Mouse (Mus musculus): ENCODE results near the gene Slc26a3. TPM values are rescaled to one million over a fixed set of nuclear protein-coding genes. Genes with fewer than 3 reads are reported as not detected.
"Not testable (repeated sequence)": the region's sequence is repeated elsewhere in the genome, so short reads cannot be mapped to it uniquely, and the experiment has no call there.

Slc26a3 gene
- polyA plus RNA-seq, 1 experiment from 2014 or later: not detected

DNA sequence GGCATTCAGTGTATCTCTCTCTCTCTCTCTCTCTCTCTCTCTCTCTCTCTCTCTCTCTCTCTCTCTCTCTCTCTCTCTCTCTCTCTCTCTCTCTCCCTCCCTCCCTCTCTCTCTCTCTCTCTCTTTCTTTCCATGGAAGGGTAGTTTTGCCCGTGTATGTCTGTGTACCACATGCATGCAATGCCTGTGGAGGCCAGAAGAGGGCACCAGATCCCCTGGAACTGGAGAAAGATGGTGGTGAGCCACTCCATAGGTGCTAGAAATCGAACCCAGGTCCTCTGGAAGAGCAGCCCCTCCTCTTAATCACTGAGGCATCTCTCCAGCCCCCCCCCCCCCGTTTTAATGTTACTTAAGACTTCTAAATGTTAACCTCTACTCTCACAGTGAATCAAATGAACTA is 69.6 kb downstream of the Slc26a3 start:
- H3K27ac ChIP-seq; H3K36me3 ChIP-seq (ENCODE audit: inconsistent target); H3K79me2 ChIP-seq (ENCODE audit: inconsistent target); H3K4me3 ChIP-seq (ENCODE audit: inconsistent target): not testable (repeated sequence)
- 42% methylated on average over 2 of the region's 3 CpGs for WGBS (ENCODE audit: missing documents)

GRCm38 (mm10) chr12:31461371-31461770 is 70.7 kb downstream of the Slc26a3 start:
- no peak overlapping the region for H3K27ac ChIP-seq
- WGBS (ENCODE audit: missing documents): 92% methylated on average over 9 of the region's 9 CpGs
- no peaks in the 10 kb centered on the region for H3K79me2 ChIP-seq (ENCODE audit: inconsistent target)

GRCm38 (mm10) chr12:31462615-31463014 is 71.9 kb downstream of the Slc26a3 start:
- no peaks in the 10 kb centered on the region for H3K79me2 ChIP-seq (ENCODE audit: inconsistent target)
- H3K27ac ChIP-seq: no peak overlapping the region
- no peak overlapping the region for H3K4me3 ChIP-seq (ENCODE audit: inconsistent target)
- WGBS (ENCODE audit: missing documents): 93% methylated on average over 4 of the region's 4 CpGs
- H3K36me3 ChIP-seq (ENCODE audit: inconsistent target): no peaks in the 10 kb centered on the region

More at GRCm38 (mm10) chr12:31461371-31461770, 70.7 kb downstream of the Slc26a3 start:
- Histone ChIP-seq H3K36me3 (ENCODE audit: inconsistent target) (no peaks in the 10 kb centered on the region), H3K4me3 (ENCODE audit: inconsistent target) (no peak overlapping the region)

DNA sequence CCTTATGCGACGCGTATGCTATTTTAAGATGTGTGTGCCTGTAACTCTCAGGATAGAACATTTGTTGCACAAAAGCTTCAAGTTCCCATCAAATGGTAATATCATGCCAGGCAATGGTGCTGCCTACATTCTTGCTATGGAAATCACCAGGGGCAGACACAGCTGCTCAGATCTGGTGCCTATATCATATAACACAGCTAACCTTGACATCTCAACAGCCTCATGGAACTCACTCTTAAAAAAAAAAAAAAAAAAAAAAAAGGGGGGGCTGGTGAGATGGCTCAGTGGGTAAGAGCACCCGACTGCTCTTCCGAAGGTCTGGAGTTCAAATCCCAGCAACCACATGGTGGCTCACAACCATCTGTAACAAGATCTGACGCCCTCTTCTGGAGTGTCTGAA is 87.5 kb downstream of the Slc26a3 start:
- not testable (repeated sequence) for H3K36me3 ChIP-seq (ENCODE audit: inconsistent target); H3K4me3 ChIP-seq (ENCODE audit: inconsistent target); H3K27ac ChIP-seq; H3K79me2 ChIP-seq (ENCODE audit: inconsistent target)
- WGBS (ENCODE audit: missing documents): 91% methylated on average over 3 of the region's 6 CpGs

GRCm38 (mm10) chr12:31486431-31486830 is 95.8 kb downstream of the Slc26a3 start:
- Histone ChIP-seq H3K4me3 (ENCODE audit: inconsistent target) (no peak overlapping the region), H3K27ac (no peak overlapping the region), H3K79me2 (ENCODE audit: inconsistent target) (no peaks in the 10 kb centered on the region), H3K36me3 (ENCODE audit: inconsistent target) (peaks cover 42% of the 10 kb centered on the region)
- WGBS (ENCODE audit: missing documents): 94% methylated on average over 6 of the region's 6 CpGs

GRCm38 (mm10) chr12:31498936-31499313 is 108.3 kb downstream of the Slc26a3 start:
- WGBS (ENCODE audit: missing documents): 0% methylated on average over 25 of the region's 25 CpGs
- peak overlapping the region; percentile 93 for H3K4me3 ChIP-seq (ENCODE audit: inconsistent target)
- H3K27ac ChIP-seq: peak overlapping the region; percentile 80
- peaks cover 54% of the 10 kb centered on the region for H3K79me2 ChIP-seq (ENCODE audit: inconsistent target)
- peaks cover 7% of the 10 kb centered on the region for H3K36me3 ChIP-seq (ENCODE audit: inconsistent target)

- WGBS (ENCODE audit: missing documents): under 1% methylated on average over 68 of the region's 68 CpGs
- peak within 1 kb of the TSS; percentile 80 for H3K27ac ChIP-seq
- H3K79me2 ChIP-seq (ENCODE audit: inconsistent target): peaks cover 48% of the 10 kb centered on the region
- peaks cover 1% of the 10 kb centered on the region for H3K36me3 ChIP-seq (ENCODE audit: inconsistent target)
- peak within 1 kb of the TSS; percentile 93 for H3K4me3 ChIP-seq (ENCODE audit: inconsistent target)
Measured at GRCm38 (mm10) chr12:31499314-31500131, 108.9 kb downstream of the Slc26a3 start, which contains the start of gene Cbll1. Gene Cbll1 (minus strand): TSS chr12:31499616.

DNA sequence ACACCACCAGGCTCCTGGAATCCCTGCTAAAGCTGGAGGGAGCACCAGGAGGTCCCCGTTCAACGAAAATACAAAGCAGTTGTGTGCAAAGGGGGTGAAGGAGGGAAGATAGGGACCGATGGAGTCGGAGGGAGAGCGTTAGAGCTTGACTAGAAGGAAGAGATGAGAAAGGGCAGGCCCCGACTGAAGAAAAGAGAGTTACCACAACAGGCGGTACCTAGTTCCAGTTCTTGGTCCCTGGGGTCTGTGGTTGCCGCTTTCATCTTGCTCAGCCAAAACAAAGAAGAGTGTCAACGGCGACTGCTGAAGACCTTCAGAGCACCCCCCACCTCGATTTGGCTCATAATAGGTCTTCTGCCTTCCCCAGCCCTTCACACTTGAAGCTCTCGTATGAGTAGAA is 109.5 kb downstream of the Slc26a3 start:
- Histone ChIP-seq H3K4me3 (ENCODE audit: inconsistent target) (peak overlapping the region; percentile 93), H3K36me3 (ENCODE audit: inconsistent target) (no peaks in the 10 kb centered on the region), H3K79me2 (ENCODE audit: inconsistent target) (peaks cover 42% of the 10 kb centered on the region), H3K27ac (peak overlapping the region; percentile 80)
- 16% methylated on average over 12 of the region's 12 CpGs for WGBS (ENCODE audit: missing documents)

DNA sequence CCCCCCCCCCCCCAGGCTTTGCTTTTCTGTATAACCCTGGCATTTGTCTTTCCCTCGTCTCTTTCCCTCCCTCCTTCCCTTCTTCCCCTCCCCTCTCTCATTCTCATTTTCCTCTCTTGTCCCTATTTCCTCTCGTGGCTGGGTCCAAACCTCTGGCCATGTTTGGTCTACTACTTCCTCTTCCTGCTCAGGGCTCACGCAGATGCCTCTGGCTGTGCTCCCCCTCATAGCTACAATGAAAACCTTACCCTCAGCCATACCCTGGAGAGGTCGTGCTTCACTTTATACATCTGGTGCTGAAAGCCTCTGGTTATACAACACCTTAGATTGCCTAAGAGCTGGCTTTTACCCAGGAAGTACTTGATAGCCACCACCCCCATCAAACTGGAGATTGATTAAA is 110.6 kb downstream of the Slc26a3 start:
- Histone ChIP-seq H3K36me3 (ENCODE audit: inconsistent target) (no peaks in the 10 kb centered on the region), H3K27ac (no peak overlapping the region), H3K79me2 (ENCODE audit: inconsistent target) (peaks cover 31% of the 10 kb centered on the region), H3K4me3 (ENCODE audit: inconsistent target) (no peak overlapping the region)
- 13% methylated on average over 4 of the region's 4 CpGs for WGBS (ENCODE audit: missing documents)

DNA sequence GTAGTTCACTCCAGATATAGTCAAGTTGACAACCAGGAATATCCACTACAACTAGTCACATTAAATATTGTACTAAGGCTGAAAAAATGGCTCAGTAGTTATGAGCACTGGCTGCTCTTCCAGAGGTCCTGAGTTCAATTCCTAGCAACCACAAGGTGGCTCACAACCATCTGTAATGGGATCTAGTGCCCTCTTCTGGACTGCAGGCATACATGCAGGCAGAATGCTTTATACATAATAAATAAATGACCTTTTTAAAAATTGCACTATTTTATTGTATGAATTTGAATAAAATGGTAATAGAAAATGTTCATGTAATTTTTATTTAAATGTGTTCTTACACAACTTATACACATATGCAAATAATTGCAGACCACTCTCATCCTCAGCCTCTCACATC is 112.5 kb downstream of the Slc26a3 start:
- Histone ChIP-seq H3K36me3 (ENCODE audit: inconsistent target) (no peaks in the 10 kb centered on the region), H3K27ac (no peak overlapping the region), H3K4me3 (ENCODE audit: inconsistent target) (no peak overlapping the region), H3K79me2 (ENCODE audit: inconsistent target) (peaks cover 11% of the 10 kb centered on the region)

DNA sequence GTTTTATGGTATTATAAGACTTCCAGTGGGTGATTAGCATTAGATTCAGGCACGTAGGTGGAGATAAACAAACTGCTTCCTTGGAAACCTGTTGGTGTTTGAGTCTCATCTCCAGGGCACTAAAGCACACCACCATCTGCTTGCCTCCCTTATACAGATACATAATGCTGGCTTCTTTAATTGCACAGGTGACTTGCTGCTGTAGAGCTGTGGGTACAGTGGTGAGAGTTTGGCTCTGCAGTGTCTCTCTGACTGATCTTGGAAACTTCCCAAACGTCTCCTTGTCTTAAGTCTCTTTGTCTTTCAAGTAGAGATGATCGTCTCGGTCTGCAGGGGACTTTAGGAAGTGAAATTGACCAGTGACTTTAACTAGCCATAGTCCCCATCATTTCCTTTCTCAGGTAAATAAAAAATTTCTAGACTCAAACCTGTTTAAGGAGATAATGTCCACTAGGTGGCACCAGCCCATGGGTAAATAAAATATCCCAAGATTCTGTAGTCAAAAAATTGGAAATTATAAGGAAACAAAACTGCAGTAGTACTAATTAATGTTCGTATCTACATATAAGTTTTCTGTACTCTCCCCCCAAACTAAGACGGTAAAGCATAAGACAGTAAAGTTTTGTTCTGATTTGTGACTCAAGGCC is 117.2 kb downstream of the Slc26a3 start:
- WGBS (ENCODE audit: missing documents): 36% methylated on average over 6 of the region's 6 CpGs
- Histone ChIP-seq H3K36me3 (ENCODE audit: inconsistent target) (no peaks in the 10 kb centered on the region), H3K27ac (no peak overlapping the region), H3K79me2 (ENCODE audit: inconsistent target) (no peaks in the 10 kb centered on the region), H3K4me3 (ENCODE audit: inconsistent target) (no peak overlapping the region)

GRCm38 (mm10) chr12:31508496-31508895 is 117.8 kb downstream of the Slc26a3 start:
- Histone ChIP-seq H3K27ac (no peak overlapping the region), H3K79me2 (ENCODE audit: inconsistent target) (no peaks in the 10 kb centered on the region), H3K4me3 (ENCODE audit: inconsistent target) (no peak overlapping the region), H3K36me3 (ENCODE audit: inconsistent target) (no peaks in the 10 kb centered on the region)
- WGBS (ENCODE audit: missing documents): 94% methylated on average over 6 of the region's 6 CpGs

DNA sequence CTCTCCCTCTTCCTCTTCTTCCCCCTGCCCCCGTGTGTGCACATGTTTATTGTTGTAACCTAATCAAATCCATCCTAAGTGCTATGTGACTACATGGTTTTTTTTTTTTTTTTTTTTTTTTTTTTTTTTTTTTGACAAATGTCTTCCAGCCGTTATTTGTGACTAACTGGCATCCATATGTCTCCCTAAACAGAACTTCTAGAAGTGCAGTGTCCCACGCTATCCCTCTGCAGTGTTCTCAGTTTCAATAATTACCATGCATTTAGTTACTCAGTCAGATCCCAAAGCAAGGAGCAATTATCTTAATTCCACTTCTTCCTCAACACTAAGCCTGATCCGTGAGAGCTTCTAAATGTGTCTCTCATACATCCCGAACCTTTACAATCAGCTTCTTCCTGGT is 120.5 kb downstream of the Slc26a3 start:
- WGBS (ENCODE audit: missing documents): 97% methylated on average over 3 of the region's 5 CpGs
- no peak overlapping the region for H3K4me3 ChIP-seq (ENCODE audit: inconsistent target)
- no peak overlapping the region for H3K27ac ChIP-seq
- no peaks in the 10 kb centered on the region for H3K36me3 ChIP-seq (ENCODE audit: inconsistent target)
- no peaks in the 10 kb centered on the region for H3K79me2 ChIP-seq (ENCODE audit: inconsistent target)

- H3K36me3 ChIP-seq (ENCODE audit: inconsistent target): no peaks in the 10 kb centered on the region
- no peaks in the 10 kb centered on the region for H3K79me2 ChIP-seq (ENCODE audit: inconsistent target)
- WGBS (ENCODE audit: missing documents): 95% methylated on average over 14 of the region's 14 CpGs
- H3K4me3 ChIP-seq (ENCODE audit: inconsistent target): no peak overlapping the region
- H3K27ac ChIP-seq: no peak overlapping the region
Measured at GRCm38 (mm10) chr12:31512634-31513411, 122.2 kb downstream of the Slc26a3 start.

Measured in macrophage (primary cell).